Mouse (Mus musculus): Measurements from ENCODE around the gene Cpb2. TPM values are rescaled to one million over a fixed set of nuclear protein-coding genes. Genes with fewer than 3 reads are reported as not detected.

The Cpb2 gene
- not detected for total RNA-seq (2021)

DNA sequence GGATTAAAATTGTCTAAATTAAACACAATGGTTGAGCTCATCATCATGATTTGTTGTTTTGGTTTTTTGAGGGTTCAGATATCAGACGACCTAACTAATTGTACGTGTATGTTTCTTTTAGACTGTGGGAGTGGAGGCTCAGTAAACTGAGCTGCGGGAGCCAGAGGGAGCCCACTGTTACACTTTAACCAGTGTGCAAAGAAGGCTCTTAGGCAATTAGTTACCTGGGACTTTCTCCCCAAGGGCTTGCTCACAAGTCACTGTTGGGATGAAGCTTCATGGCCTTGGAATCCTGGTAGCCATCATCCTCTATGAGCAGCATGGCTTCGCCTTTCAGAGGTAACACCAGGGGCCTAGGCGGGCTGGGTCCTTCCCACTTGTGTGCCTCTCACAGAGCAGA is at the start of gene Cpb2:
Gene Cpb2, plus strand, starts transcription at position 201 of the 400 bp plus-strand sequence.
- no peak for DNase-seq (ENCODE audit: low spot score in 2 of 2)
- intact Hi-C loops (cut with DNase I): no loop called here

DNA sequence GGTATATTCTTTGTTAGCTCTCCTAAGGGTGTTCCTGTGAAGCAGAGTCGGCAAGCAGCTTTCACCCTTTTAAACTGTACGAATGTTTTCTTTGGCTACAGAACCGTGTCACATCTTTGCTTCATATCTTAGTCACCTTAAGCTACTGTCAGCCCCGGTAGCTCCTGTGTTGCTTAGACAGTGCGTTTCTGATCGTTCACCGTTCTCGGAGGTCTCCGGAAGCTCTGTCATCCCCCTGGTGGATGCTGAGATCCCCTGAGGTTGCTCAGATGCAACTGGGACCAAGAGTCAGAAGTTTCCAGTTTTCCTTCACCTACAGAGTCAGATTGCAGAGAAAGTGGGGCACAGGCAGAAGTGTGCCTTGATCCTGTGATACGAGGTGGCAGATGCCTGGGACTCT is 49.7 kb upstream of the Cpb2 start:
- no peak for DNase-seq (ENCODE audit: low spot score in 2 of 2)
- intact Hi-C loops (cut with DNase I): no loop called here

DNA sequence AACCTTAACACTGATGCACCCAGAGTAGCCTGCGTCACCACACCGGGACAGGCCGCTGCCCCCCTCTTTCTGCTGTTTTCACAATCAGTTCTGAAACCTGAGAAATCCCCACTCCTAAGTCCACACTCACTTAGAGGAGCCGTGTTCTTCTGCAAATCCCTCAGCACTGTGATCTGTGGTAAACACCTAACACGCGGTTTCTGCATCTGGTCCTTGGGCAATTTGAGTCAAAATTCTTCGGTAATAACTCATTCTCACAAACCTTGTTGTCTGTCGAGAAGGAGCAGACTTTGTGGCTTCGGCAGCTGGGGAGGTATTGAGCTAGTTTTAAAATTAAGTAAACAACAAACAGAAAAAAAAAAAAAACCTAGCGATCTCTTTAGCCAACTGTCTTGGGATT is 49.2 kb upstream of the Cpb2 start:
- intact Hi-C loops (cut with DNase I): no loop called here
- no peak for DNase-seq (ENCODE audit: low spot score in 2 of 2)

DNA sequence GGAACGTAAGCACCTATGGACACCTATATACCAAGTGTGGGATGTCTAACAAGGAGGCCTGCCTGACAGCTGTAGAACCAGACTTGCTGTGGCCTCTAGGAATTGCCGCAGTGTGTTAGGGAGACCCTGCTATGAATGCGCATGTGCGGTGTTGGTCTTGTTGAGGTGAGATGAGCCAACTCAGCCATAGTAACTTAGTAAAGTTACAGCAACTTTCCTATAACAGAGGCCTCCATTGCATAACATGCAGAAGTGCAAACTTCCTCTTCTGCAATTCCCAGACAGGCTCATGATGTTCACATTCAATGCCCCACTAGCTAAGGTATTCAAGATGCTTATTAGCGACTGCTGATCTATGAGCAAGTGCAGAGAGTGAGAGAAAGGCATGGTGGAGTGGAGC is 46.6 kb upstream of the Cpb2 start:
- intact Hi-C loops (cut with DNase I): loop anchor here (5.0 kb wide), 1 partner anchor 527 kb away; no protein-coding TSS in a partner anchor
- no peak for DNase-seq (ENCODE audit: low spot score in 2 of 2)

DNA sequence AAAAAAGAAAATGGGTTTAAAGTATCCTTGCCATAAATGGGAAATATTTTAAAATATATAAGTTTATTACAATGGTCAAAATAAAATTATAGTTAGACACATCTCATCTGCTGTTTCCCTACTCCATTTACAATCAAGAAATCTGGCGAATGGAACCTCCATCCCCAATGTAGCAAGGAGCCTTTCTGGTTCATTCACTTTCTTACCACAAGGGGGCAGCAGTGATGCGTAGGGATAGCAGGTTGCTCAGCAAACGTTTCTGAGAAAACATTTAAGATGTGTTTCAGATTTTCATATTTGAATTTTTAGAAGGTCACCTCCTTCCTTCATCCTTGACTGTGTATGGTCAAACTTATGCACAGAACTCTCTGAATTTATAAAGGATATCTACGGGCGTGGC is 45.1 kb upstream of the Cpb2 start:
- DNase-seq (ENCODE audit: low spot score in 2 of 2): peak; percentile 66 to 74
- intact Hi-C loops (cut with DNase I): loop anchor here (5.0 kb wide), 1 partner anchor 525 kb away; no protein-coding TSS in a partner anchor

DNA sequence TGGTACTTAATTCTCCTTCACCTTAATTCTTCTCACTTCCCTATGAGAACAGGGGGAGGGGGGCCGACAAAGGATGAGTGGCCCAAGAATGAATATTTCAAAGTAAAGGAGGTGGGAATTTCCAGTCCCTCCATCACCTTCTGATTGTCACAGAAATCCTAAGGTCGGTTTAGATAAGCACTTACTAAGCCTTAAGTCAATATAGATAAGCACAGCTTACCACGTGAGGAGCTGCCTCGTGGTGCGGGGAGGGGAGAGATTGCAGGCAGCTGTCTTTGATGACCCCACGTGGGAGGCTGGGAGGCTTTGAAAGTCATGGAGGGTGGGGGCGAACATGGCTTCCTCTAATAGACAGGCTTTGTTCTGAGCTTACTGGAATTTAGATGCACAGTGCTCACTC is 44.4 kb upstream of the Cpb2 start:
- DNase-seq (ENCODE audit: low spot score in 2 of 2): no peak
- intact Hi-C loops (cut with DNase I): loop anchor here (1.0 to 5.0 kb wide), 2 partner anchors 29 to 525 kb away; no protein-coding TSS in a partner anchor

DNA sequence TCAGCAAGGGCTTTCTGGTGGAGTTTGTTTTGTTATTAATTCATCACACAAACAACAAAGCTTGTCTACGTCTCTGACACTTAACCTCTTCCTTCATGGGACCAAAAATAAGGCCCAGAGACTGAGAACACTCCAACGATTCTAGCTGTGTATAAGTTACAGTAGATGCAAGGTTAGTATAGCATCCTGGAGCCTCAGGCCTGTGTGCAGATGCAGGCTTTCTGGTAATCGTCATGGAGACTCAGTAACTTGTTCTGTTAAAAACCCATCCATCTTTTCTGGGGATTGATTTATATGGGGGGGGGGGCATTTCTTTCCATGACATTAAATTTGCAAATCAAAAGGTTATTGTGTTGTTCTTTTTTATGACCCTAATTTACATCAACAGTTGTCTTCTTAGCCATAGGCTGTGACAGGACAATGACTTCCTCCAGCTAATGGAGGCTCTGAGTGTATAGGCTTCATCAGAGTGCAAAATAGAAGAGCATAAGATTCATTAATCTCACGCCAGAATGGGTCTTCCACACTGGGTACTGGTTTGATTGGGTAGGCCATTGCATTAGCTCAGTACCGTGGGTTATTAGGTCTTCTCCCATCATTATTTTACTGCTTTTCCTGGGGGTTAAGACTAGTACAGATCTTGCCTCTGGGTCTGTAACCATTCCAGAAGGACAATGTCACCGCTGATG is 36.6 kb upstream of the Cpb2 start:
- no peak for DNase-seq (ENCODE audit: low spot score in 2 of 2)
- intact Hi-C loops (cut with DNase I): no loop called here

DNA sequence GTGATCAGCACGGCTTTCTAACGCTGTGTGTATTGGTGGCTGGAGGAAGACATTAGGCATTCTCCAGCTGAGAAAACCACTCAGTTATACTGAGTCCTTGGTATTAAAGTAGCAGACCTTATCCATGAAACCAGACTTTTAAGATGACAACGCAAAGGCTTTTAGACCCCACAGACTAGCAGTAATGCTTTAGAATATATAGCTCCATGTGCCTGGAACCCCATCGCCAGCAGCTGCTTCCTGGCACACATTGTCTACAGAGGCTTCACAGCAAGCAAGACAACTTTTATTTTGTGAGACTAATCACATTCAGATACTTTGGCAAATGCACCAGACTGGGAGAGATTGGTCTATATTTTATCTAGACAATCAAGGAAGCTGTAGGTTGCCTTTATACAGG is 35.8 kb upstream of the Cpb2 start:
- no peak for DNase-seq (ENCODE audit: low spot score in 2 of 2)
- intact Hi-C loops (cut with DNase I): no loop called here

DNA sequence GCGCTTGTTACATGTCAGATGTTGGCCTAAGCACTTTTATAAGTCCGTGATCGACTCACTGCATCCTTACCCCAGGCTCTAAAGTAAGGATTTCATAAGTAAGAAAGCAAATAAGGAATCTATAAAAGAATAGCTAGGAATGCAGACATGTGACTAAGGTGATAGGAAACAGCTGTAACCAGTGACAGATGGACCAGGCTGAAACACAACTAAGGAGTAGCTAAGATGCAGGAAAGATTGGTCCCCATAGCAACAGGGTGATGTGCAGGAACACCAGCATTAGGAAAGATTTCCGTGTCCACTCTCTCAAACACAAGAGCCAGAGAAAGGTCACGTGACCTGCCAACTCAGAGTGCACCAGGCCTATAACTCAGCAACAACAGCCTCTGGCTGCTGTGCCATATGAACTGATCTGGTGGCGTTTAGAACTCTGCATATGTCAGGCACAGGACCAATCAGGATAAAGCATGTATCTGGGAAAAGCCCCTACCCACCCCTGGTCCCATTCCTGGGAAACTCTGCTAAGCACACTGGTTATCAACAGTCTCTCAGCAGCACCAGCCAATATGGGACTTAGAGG is 33.4 kb upstream of the Cpb2 start:
- intact Hi-C loops (cut with DNase I): no loop called here

DNA sequence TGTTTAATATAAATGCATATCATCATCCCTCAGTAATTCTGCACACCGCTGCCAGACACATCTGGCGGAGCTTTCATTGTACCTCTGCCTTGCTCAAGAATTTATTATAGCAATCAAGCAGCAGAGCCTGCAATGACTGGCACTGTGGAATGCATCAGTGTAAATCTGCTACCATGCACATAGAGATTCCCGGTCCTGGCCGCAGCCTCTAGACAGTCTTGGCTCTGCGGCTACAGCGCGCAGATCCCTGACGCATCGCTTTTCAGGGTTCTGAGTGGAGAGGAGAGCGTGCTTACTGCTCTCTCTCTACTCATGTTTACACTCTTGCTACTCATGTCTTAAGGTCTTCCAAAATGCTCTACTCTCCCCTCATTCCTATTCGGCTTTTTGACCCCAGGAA is 28.3 kb upstream of the Cpb2 start:
- DNase-seq (ENCODE audit: low spot score in 2 of 2): no peak
- intact Hi-C loops (cut with DNase I): no loop called here

More for the DNA sequence above, 33.4 kb upstream of the Cpb2 start:
- DNase-seq (ENCODE audit: low spot score in 2 of 2): no peak

DNA sequence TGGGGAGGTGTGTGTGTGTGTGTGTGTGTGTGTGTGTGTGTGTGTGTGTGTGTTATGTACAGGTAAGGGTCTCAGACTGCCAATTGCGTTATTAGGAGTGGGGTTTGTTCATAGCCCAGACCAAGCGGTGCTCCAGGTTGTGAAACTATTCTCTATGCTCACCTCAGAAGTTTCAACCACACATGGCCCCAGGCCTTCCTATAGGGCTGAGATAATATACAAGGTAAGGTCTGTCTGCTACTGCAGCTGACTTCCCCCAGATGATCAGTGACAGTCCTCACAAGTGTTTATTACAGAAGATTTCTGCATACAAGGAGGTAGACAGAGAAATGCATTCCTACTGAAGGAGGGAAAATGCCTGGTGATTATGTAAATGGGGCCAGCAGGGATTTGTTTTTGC is 23.2 kb upstream of the Cpb2 start:
- intact Hi-C loops (cut with DNase I): no loop called here
- no peak for DNase-seq (ENCODE audit: low spot score in 2 of 2)

DNA sequence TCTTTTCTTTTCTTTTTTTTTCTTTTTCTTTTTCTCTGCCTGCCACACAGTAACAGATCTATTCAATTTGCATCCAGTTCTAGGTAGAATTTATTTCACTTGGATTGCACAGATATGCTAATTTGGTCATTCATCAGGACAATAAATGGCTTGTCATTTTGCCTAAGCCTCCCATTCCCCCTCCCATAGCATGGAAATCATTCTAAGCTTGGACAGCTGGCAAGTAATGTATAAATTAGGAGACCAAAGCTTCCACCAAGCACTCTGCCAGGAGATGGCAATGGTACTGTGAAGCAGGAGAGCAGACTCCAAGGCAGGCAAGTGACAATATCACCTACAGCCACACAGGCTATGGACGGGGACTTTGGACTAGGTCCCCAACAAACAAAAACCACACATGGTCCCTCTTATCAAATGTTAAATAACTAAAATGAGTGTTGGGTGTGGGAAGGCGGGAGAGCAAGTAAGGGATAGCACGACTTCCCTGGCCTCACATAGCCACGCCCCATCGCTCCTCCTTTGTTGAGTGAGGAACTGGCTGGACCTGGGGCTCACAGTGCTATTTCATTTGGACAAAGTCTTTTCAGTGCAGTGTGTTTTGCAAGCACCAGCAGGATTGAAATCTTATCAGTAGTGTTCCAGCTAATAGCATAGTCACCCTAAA is 22.7 kb upstream of the Cpb2 start:
- DNase-seq (ENCODE audit: low spot score in 2 of 2): no peak
- intact Hi-C loops (cut with DNase I): no loop called here

DNA sequence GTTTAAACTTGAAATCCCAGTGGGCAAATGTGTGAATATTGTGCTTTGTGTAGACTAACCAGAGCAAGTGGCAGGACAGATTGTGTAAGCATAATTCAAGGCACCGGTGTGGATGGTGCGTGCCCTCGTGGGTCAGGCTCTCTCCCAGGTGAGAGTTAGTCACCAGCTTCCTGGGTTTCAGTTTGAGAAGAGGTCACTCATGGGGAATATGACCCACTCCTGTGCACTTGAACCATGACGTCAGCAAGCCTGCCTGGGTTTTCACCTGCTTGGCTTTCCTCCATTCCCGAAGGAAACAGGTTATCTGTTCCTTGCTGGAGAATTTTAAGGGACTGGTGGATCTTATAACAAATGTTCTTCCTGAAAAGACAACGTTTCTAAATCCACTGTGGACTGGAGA is 19.7 kb upstream of the Cpb2 start:
- intact Hi-C loops (cut with DNase I): no loop called here
- DNase-seq (ENCODE audit: low spot score in 2 of 2): no peak

DNA sequence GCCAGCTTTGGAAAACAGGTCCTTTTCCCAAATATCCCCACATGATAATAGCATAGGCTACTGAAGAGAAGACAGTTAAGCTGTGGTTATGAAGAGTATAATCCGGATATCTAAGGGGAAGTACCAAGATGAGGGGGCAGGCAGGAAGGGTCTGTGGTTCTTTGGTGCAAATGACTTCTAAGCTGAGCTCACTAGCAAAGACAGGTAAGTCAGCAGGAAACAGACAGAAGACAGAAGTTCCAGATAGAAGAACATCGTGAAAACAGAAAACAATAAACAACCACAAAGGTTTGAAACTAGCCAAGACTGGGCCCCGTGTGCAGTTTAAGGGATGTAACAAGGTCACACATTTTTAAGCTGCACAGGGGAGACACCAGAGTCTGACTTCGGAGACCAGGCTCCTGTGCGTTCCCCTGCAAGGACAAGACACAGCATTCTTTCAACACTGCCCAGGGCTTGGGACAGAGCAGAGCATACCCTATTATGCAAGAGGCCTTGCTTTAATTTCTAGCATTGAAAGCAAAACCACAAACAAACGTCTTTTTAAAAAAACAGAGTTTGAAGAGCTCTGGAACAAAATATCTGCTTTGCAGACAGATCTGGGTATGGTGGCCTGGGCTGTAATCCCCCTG is 14.5 kb upstream of the Cpb2 start:
- no peak for DNase-seq (ENCODE audit: low spot score in 2 of 2)
- intact Hi-C loops (cut with DNase I): no loop called here

DNA sequence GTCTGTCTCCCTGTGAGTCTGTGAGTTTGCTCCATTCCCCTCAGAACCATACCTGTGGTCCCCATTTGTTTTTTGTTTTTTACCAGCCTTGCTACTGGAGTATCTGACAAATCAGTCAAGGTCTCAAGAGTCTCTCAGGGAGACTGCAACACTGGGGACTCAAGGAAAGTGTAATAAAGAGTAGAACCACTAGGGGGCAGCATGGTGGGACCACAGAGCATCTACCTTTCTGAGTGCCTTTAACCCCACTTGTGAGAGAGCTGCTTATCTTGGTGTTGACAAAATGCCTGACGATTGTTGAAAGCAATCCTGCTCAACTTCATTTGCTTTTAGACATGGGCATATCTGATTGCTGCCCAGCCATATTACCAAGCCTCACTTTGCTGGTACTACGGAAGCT is 12.3 kb upstream of the Cpb2 start:
- intact Hi-C loops (cut with DNase I): no loop called here
- peak; percentile 26 to 50 for DNase-seq (ENCODE audit: low spot score in 2 of 2)

DNA sequence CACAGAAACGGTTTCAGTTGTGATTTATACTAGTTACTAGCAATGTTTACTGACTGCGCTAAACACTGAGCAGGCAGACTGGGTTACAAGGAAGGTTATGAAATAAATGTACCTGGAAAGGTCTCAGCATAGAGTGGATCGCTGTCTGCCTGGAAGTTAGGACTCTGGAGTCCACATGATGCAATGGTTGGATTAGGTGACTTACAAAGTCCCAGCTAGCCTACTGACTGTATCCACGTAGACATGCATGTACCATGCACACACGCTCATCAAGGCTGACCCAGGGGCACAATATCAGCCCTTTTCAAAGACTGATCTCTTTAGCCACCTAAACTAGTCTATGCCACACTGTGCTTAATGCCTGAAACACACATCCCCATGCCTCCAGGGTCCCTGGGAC is 9.0 kb upstream of the Cpb2 start:
- no peak for DNase-seq (ENCODE audit: low spot score in 2 of 2)
- intact Hi-C loops (cut with DNase I): no loop called here

DNA sequence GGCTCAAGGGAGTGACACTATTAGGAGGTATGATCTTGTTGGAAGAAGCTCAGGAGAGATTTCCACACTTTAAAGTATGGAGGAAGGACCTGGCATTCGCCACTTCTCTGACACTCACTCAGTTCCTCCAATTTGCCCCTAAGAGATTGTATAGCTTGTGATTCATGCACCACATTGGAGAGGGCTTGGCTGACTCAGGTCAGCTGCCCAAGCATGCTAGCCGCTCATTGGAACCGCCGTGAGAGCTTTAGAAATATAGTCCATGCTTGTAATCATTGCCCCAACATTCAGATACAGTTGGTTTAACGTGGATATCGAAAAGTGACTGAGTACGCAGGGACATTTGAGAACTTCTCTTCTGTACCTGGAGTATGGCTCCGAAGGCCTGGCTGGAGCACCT is 6.5 kb upstream of the Cpb2 start:
- peak in 1 of 2 experiments; percentile 8 for DNase-seq (ENCODE audit: low spot score in 2 of 2)
- intact Hi-C loops (cut with DNase I): no loop called here

DNA sequence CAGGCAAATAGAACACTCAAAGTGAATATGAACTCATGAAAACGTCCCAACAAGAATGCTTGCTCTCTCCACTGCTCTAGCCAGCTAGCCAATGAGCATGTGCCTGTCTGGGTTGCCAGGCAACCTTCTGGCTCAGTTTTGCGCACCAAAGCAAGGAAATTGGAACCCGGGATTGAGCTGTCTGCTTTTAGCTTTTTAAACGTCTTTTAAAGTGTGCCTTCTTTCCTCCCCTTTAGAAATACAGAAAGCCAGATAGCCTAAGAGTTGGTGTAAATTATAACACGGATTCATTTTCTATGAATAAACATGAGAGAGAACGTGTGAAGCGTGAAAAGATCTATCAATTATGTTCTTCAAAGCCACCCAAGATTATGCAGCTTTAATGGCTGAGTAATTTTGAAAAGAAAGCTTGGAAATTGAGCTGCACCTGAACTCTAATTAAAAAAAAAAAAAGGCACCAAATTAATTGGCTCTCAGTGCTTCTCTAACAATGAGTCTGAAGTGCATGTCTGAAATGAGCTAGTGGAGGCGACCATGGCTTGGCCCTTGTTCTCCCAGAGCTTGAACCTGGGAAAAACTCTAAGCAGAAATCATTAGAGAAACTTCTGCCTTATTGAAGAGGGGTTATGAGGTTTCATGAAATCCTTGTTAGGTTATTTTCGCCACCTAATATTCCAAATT is 6.0 kb upstream of the Cpb2 start:
- intact Hi-C loops (cut with DNase I): no loop called here
- peak; percentile 52 to 71 for DNase-seq (ENCODE audit: low spot score in 2 of 2)

DNA sequence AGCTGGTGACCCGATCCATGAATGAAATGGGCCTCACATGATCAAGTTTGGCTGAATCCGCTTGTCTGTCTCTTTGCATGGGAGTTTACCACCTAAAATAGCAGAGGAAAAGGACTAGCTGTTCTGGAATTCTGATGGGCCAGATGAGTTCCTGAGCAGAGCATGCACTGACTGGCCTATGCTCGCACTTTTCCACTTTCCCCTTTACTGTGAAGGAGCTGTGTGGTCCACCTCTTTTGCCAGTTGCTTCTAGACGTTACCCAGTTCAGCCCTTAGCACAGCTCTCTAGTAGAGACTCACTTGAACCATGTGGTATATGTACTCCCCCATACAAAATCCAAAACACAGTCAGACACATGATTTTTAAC is 5.5 kb upstream of the Cpb2 start:
- no peak for DNase-seq (ENCODE audit: low spot score in 2 of 2)
- intact Hi-C loops (cut with DNase I): no loop called here

DNA sequence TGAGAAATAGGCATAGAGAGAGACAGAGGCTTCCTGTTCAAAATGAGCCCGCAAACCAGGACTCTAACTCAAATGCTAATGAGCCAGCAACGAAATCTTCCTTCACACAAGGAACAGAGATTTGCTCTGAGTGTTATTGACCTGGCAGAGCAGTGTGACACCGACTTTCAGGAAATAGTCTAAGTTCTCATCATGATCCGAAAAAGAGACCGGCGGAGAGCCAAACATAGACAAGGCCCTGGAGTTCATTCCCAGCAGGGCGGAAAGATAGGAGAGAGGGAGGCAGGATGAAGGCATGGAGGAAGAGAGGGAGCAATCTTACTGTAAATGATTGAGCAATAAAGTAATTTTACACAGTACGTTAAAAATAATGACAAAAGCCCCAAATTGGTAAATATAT is 5.0 kb upstream of the Cpb2 start:
- intact Hi-C loops (cut with DNase I): no loop called here
- no peak for DNase-seq (ENCODE audit: low spot score in 2 of 2)
